7 mouse cellular contexts compared by ENCODE assay signal in the genomic region with DNA sequence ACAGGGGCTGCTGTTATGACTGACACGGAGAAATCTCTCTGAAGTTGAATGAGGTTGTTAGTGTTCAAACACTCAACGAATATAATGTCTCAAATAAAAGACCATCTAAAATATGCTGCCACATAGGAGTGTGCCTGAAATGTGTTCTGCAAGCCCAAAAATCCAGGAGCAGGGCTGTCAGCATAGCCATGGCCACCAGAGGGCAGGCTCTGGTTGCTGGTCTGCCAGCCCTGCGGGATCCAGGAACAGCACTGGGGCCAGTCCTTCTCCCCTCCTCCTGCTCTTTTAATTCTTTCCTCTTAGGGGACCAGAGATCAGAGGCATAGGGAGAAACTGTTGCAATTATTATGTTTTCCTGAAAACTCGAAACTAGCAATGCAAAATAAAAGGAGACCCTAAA.
DNase-seq lines count a peak whose midpoint lies in the region; ATAC-seq and TF ChIP-seq lines count a peak whose summit lies in the region.

No protein-coding gene starts in this region.

- DNase-seq in CD4-positive, CD25-positive, alpha-beta regulatory T cell, adult 2 months (ENCODE audit: low read depth, low spot score), result peak; percentile 74
- DNase-seq in MEL (ENCODE audit: low read depth, low spot score), result peak; percentile 68
- peak; percentile 86 for DNase-seq in embryo, embryonic 10.5 days (ENCODE audit: low spot score)
- DNase-seq in left cerebral cortex, adult 2 months (ENCODE audit: extremely low spot score in 1 of 2, low spot score in 2 of 2), result peak; percentile 73 to 88
- DNase-seq in spleen, postnatal 36 days (ENCODE audit: low spot score in 2 of 2), result peak; percentile 21 to 26

- peak; percentile 90 to 98 (median 98) for TF ChIP-seq CTCF in MEL (IDR thresholded peaks at IDR 0.05 in 2 of 3, conservative IDR thresholded peaks at IDR 0.05 in 1 of 3; ENCODE audit: control insufficient read depth in 1 of 3, insufficient read depth in 1 of 3, low read depth in 2 of 3, low read length in 3 of 3, poor library complexity in 1 of 3, severe bottlenecking in 1 of 3)
- peak; percentile 88 for TF ChIP-seq CTCF in left cerebral cortex, adult 2 months (IDR thresholded peaks at IDR 0.05)

- peak; percentile 98 for TF ChIP-seq RAD21 in MEL (IDR thresholded peaks at IDR 0.05; ENCODE audit: low read depth, low read length)

- ATAC-seq in hindbrain, embryonic 13.5 days (ENCODE audit: low FRiP score), result peak; percentile 33; the same call in 1 of the 2 replicates
- peak; percentile 55 for ATAC-seq in midbrain, embryonic 13.5 days

- H3K27ac ChIP-seq in MEL (ENCODE audit: control insufficient read depth, low read depth, low read length), result no peak overlapping the region
- H3K27ac ChIP-seq in hindbrain, embryonic 13.5 days, result no peak overlapping the region
- no peak overlapping the region for H3K27ac ChIP-seq in left cerebral cortex, adult 2 months
- no peak overlapping the region for H3K27ac ChIP-seq in midbrain, embryonic 13.5 days

- no peak overlapping the region for H3K4me3 ChIP-seq in MEL (ENCODE audit: control insufficient read depth in 1 of 2, insufficient read depth in 1 of 2, low read depth in 2 of 2, low read length in 2 of 2)
- H3K4me3 ChIP-seq in hindbrain, embryonic 13.5 days, result no peak overlapping the region
- no peak overlapping the region for H3K4me3 ChIP-seq in left cerebral cortex, adult 2 months
- H3K4me3 ChIP-seq in midbrain, embryonic 13.5 days (replicated peaks), result no peak overlapping the region

- no peak overlapping the region for H3K9ac ChIP-seq in MEL (ENCODE audit: control insufficient read depth, low read depth, low read length, poor library complexity, severe bottlenecking)
- H3K9ac ChIP-seq in hindbrain, embryonic 13.5 days, result no peak overlapping the region
- H3K9ac ChIP-seq in midbrain, embryonic 13.5 days (replicated peaks), result no peak overlapping the region

- no peaks in the 10 kb centered on the region for H3K9me3 ChIP-seq in MEL (replicated peaks; ENCODE audit: insufficient read depth, low read length)
- H3K9me3 ChIP-seq in hindbrain, embryonic 13.5 days, result no peaks in the 10 kb centered on the region
- no peaks in the 10 kb centered on the region for H3K9me3 ChIP-seq in midbrain, embryonic 13.5 days

- TF ChIP-seq POLR2A in MEL (IDR thresholded peaks at IDR 0.05; ENCODE audit: control insufficient read depth in 1 of 2, insufficient read depth in 1 of 2, low read depth in 1 of 2, low read length in 2 of 2, poor library complexity in 1 of 2), result no peak

- H3K79me2 ChIP-seq in MEL (ENCODE audit: control insufficient read depth, insufficient read depth, low read length, poor library complexity), result no peaks in the 10 kb centered on the region

- intact Hi-C loops in left cerebral cortex, adult 2 months (cut with DNase I), result loop anchor here (1.0 kb wide), 1 partner anchor 300 kb away; no protein-coding TSS in a partner anchor

- 4% methylated on average over 4 of the region's 4 CpGs for WGBS in hindbrain, embryonic 13.5 days
- 5% methylated on average over 4 of the region's 4 CpGs for WGBS in midbrain, embryonic 13.5 days

- no peak overlapping the region for H3K4me2 ChIP-seq in hindbrain, embryonic 13.5 days
- no peak overlapping the region for H3K4me2 ChIP-seq in midbrain, embryonic 13.5 days (replicated peaks)

- no peaks in the 10 kb centered on the region; a peak in 1 of 4 replicates for H3K27me3 ChIP-seq in MEL (ENCODE audit: control insufficient read depth in 1 of 2, insufficient read depth in 2 of 2, low read length in 2 of 2)
- H3K27me3 ChIP-seq in hindbrain, embryonic 13.5 days, result peaks cover 44% of the 10 kb centered on the region
- peaks cover 27% of the 10 kb centered on the region for H3K27me3 ChIP-seq in midbrain, embryonic 13.5 days

- TF ChIP-seq EP300 in MEL (IDR thresholded peaks at IDR 0.05; ENCODE audit: low read depth in 1 of 2, low read length in 2 of 2), result no peak

- H3K36me3 ChIP-seq in MEL (ENCODE audit: control insufficient read depth in 1 of 2, insufficient read depth in 2 of 2, low read length in 2 of 2), result peaks cover 0 to 8% of the 10 kb centered on the region in 2 experiments; a peak in 2 of 4 replicates
- H3K36me3 ChIP-seq in hindbrain, embryonic 13.5 days, result no peaks in the 10 kb centered on the region
- no peaks in the 10 kb centered on the region for H3K36me3 ChIP-seq in midbrain, embryonic 13.5 days

- peaks cover 3 to 15% of the 10 kb centered on the region in 2 experiments for H3K4me1 ChIP-seq in MEL (ENCODE audit: control insufficient read depth in 1 of 2, insufficient read depth in 2 of 2, low read length in 2 of 2)
- H3K4me1 ChIP-seq in hindbrain, embryonic 13.5 days (replicated peaks), result peaks cover 23% of the 10 kb centered on the region
- peaks cover 5% of the 10 kb centered on the region for H3K4me1 ChIP-seq in midbrain, embryonic 13.5 days (replicated peaks)

TF ChIP-seq in MEL, 35 proteins besides CTCF, POLR2A, EP300 and RAD21:
- 0 out of 2 replicates have a peak, but pooled peaks have one; percentile 20 for TF ChIP-seq NRF1 (IDR thresholded peaks at IDR 0.05; ENCODE audit: insufficient read depth, low read depth, low read length, poor library complexity, severe bottlenecking)
- TF ChIP-seq TBP (IDR thresholded peaks at IDR 0.05; ENCODE audit: low read depth, low read length), result no peak
- TF ChIP-seq HCFC1 (IDR thresholded peaks at IDR 0.05; ENCODE audit: low read depth, low read length), result no peak
- no peak for TF ChIP-seq GATA1 (IDR thresholded peaks at IDR 0.05; ENCODE audit: low read depth, low read length)
- TF ChIP-seq MYB (IDR thresholded peaks at IDR 0.05; ENCODE audit: low read depth, low read length), result no peak
- no peak for TF ChIP-seq JUND (IDR thresholded peaks at IDR 0.05; ENCODE audit: low read depth, low read length)
- TF ChIP-seq NELFE (IDR thresholded peaks at IDR 0.05; ENCODE audit: low read depth, low read length), result no peak
- TF ChIP-seq SIN3A (IDR thresholded peaks at IDR 0.05; ENCODE audit: low read length), result 0 out of 2 replicates have a peak, but pooled peaks have one; percentile 17
- no peak for TF ChIP-seq MYC (IDR thresholded peaks at IDR 0.05; ENCODE audit: low read depth, low read length)
- TF ChIP-seq CHD2 (IDR thresholded peaks at IDR 0.05; ENCODE audit: low read length), result no peak
- TF ChIP-seq MXI1 (IDR thresholded peaks at IDR 0.05; ENCODE audit: low read depth, low read length), result no peak
- TF ChIP-seq MEF2A (IDR thresholded peaks at IDR 0.05; ENCODE audit: extremely low read depth, insufficient replicate concordance, low read depth, low read length, poor library complexity, severe bottlenecking), result no peak
- no peak for TF ChIP-seq E2F4 (IDR thresholded peaks at IDR 0.05; ENCODE audit: borderline replicate concordance, low read depth, low read length)
- TF ChIP-seq ZC3H11A (IDR thresholded peaks at IDR 0.05; ENCODE audit: low read depth, low read length), result peak; percentile 99
- peak; percentile 56; the same call in 1 of the 2 replicates for TF ChIP-seq MAZ (IDR thresholded peaks at IDR 0.05; ENCODE audit: low read depth, low read length)
- no peak for TF ChIP-seq RCOR1 (IDR thresholded peaks at IDR 0.05; ENCODE audit: low read depth, low read length)
- TF ChIP-seq ELF1 (IDR thresholded peaks at IDR 0.05; ENCODE audit: low read depth, low read length), result 0 out of 2 replicates have a peak, but pooled peaks have one; percentile 12
- peak; percentile 100 for TF ChIP-seq SMC3 (IDR thresholded peaks at IDR 0.05; ENCODE audit: low read depth, low read length)
- no peak for TF ChIP-seq ETS1 (IDR thresholded peaks at IDR 0.05; ENCODE audit: low read depth, low read length)

Comparison
In these comparisons a context has a peak if more than half of its experiments do, and no peak if none do; other contexts are left out.
1. DNase-seq: peak in every context shown above with its lines; median percentile 86 in embryo, embryonic 10.5 days; 80 in left cerebral cortex, adult 2 months; 74 in CD4-positive, CD25-positive, alpha-beta regulatory T cell, adult 2 months; 68 in MEL; 24 in spleen, postnatal 36 days.